Mouse (Mus musculus) common myeloid progenitor, adult 5-6 weeks (primary cell): Measurements from ENCODE around the gene Edem1. TPM values are rescaled to one million over a fixed set of nuclear protein-coding genes. Genes with fewer than 3 reads are reported as not detected.

ENCODE experiments used
- total RNA-seq: library from RNA; stranded (forward); fragments of 200-1000, 187-1606 nt; gene quantifications from 2 replicates; pipeline ENCODE4 v1.2.3, GENCODE M21; 2017

Gene Edem1
- total RNA-seq, 1 experiment from 2014 or later: 41.7 TPM

Other genes starting within 250 kb of the Edem1 start
- gene Bhlhe40, start 168.0 kb upstream of the Edem1 start, total RNA-seq: 4.3 and 4.6 TPM in 2 replicates
- gene Arl8b, start 45.5 kb upstream of the Edem1 start, total RNA-seq: 59.3 and 88.5 TPM in 2 replicates